Mouse (Mus musculus) hindbrain, embryonic 14.5 days (tissue): Measurements from ENCODE around the gene Bbc3. TPM values are rescaled to one million over a fixed set of nuclear protein-coding genes. Genes with fewer than 3 reads are reported as not detected.
"Not testable (repeated sequence)": the region's sequence is repeated elsewhere in the genome, so short reads cannot be mapped to it uniquely, and the experiment has no call there.

Source experiments
- ATAC-seq: fragments of 200-750 bp; cut with Nextera tagmentation; 2 replicates; pipeline ENCODE4 v1.8.0; 2017; ENCODE audit warnings: moderate number of reproducible peaks, mild to moderate bottlenecking, moderate TSS enrichment, moderate library complexity; ENCODE audit not compliant: low FRiP score
- DNase-seq: peaks from one replicate; pipeline ENCODE4 v3.0.0-alpha.2; 2015; ENCODE audit warnings: low spot score
- H3K27ac ChIP-seq: fragments of 300-500 bp; sonication (generic); 2 replicates; pipeline ENCODE4 v1.5.1; 2014; ENCODE audit warnings: mild to moderate bottlenecking, moderate library complexity
- H3K27me3 ChIP-seq: fragments of 300-500 bp; sonication (generic); 2 replicates; pipeline ENCODE4 v1.6.1; 2014; ENCODE audit warnings: mild to moderate bottlenecking, low read length, mixed read lengths; ENCODE audit not compliant: control insufficient read depth, insufficient read depth
- H3K36me3 ChIP-seq: fragments of 300-500 bp; sonication (generic); replicated peaks from 2 replicates; pipeline ENCODE4 v1.6.1; 2014; ENCODE audit not compliant: control insufficient read depth, insufficient read depth
- H3K4me1 ChIP-seq: fragments of 300-500 bp; sonication (generic); replicated peaks from 2 replicates; pipeline ENCODE4 v1.6.1; 2014; ENCODE audit warnings: antibody characterized with exemption, low read length, mixed read lengths; ENCODE audit not compliant: control insufficient read depth, insufficient read depth
- H3K4me2 ChIP-seq: fragments of 300-500 bp; sonication (generic); replicated peaks from 2 replicates; pipeline ENCODE4 v1.6.1; 2014; ENCODE audit warnings: mild to moderate bottlenecking, moderate library complexity
- H3K4me3 ChIP-seq: fragments of 300-500 bp; sonication (generic); replicated peaks from 2 replicates; pipeline ENCODE4 v1.5.1; 2014; ENCODE audit warnings: mild to moderate bottlenecking, low read length
- H3K9ac ChIP-seq: fragments of 300-500 bp; sonication (generic); 2 replicates; pipeline ENCODE4 v1.6.1; 2014
- H3K9me3 ChIP-seq: fragments of 300-500 bp; sonication (generic); 2 replicates; pipeline ENCODE4 v1.6.1; 2016; ENCODE audit warnings: low read length; ENCODE audit not compliant: control insufficient read depth
- WGBS: fragments of 180-500 bp; shearing (Covaris S2); extraction: QIAGEN DNeasy Blood & Tissue Kit; methylation state at CpG from one replicate; pipeline ENCODE4 v1.1.7; 2014; 5-methylcytosine and 5-hydroxymethylcytosine counted together
- polyA plus RNA-seq: library from polyadenylated mRNA; unstranded; fragments of >200 nt; fragmentation: Nextera tagmentation; extraction: Ambion mirVana; gene quantifications from 2 replicates; pipeline ENCODE4 v1.2.1, GENCODE M21; 2014

Gene Bbc3
- polyA plus RNA-seq, 1 experiment from 2014 or later = 20.3 TPM

- 72% methylated on average over 5 of the region's 5 CpGs for WGBS
- no peak for DNase-seq
- ATAC-seq = no peak
- H3K4me1 ChIP-seq = peaks cover 22% of the 10 kb centered on the region
- no peaks in the 10 kb centered on the region for H3K36me3 ChIP-seq
- peak overlapping the region; percentile 56 for H3K9ac ChIP-seq
- peak overlapping the region; percentile 74 for H3K4me2 ChIP-seq
- H3K27me3 ChIP-seq = no peaks in the 10 kb centered on the region
- H3K9me3 ChIP-seq = no peaks in the 10 kb centered on the region
- H3K4me3 ChIP-seq = peak overlapping the region; percentile 40
- H3K27ac ChIP-seq = peak overlapping the region; percentile 58; the same call in 1 of the 2 replicates
Measured at GRCm38 (mm10) chr7:16298927-16299326, 9.3 kb upstream of the Bbc3 start.

GRCm38 (mm10) chr7:16299419-16300035 is 8.7 kb upstream of the Bbc3 start:
- H3K4me3 ChIP-seq = peak overlapping the region; percentile 40

GRCm38 (mm10) chr7:16307141-16307540 is 1.1 kb upstream of the Bbc3 start:
- not testable (repeated sequence) for H3K9me3 ChIP-seq, H3K27ac ChIP-seq, H3K4me2 ChIP-seq, H3K9ac ChIP-seq, H3K4me3 ChIP-seq, ATAC-seq, H3K27me3 ChIP-seq, DNase-seq, H3K36me3 ChIP-seq
- H3K4me1 ChIP-seq = peaks cover 12% of the 10 kb centered on the region
- WGBS = 78% methylated on average over 6 of the region's 6 CpGs

More at GRCm38 (mm10) chr7:16299419-16300035, 8.7 kb upstream of the Bbc3 start:
- no peaks in the 10 kb centered on the region for H3K9me3 ChIP-seq
- H3K27ac ChIP-seq = peak overlapping the region; percentile 58
- peak overlapping the region; percentile 74 for H3K4me2 ChIP-seq
- no peaks in the 10 kb centered on the region for H3K27me3 ChIP-seq
- H3K36me3 ChIP-seq = no peaks in the 10 kb centered on the region
- peak overlapping the region; percentile 56 for H3K9ac ChIP-seq
- H3K4me1 ChIP-seq = peaks cover 22% of the 10 kb centered on the region
- ATAC-seq = peak; percentile 94
- DNase-seq = peak; percentile 90
- WGBS = under 1% methylated on average over 51 of the region's 52 CpGs

- WGBS = 44% methylated on average over 16 of the region's 16 CpGs
- no peaks in the 10 kb centered on the region for H3K9me3 ChIP-seq
- H3K4me3 ChIP-seq = peak overlapping the region; percentile 63
- peak overlapping the region; percentile 94 for H3K4me2 ChIP-seq
- peak overlapping the region; percentile 53 for H3K9ac ChIP-seq
- ATAC-seq (no peak), DNase-seq (no peak)
- H3K27ac ChIP-seq = 0 out of 2 replicates have a peak overlapping the region, but pooled peaks have one; percentile 36
- H3K27me3 ChIP-seq = no peaks in the 10 kb centered on the region
- peaks cover 25% of the 10 kb centered on the region for H3K4me1 ChIP-seq
- no peaks in the 10 kb centered on the region for H3K36me3 ChIP-seq
Measured at GRCm38 (mm10) chr7:16308555-16309317, 543 bp downstream of the Bbc3 start.

GRCm38 (mm10) chr7:16309318-16310019 is 1.3 kb downstream of the Bbc3 start:
- no peaks in the 10 kb centered on the region for H3K9me3 ChIP-seq
- no peaks in the 10 kb centered on the region for H3K27me3 ChIP-seq
- peak overlapping the region; percentile 53 for H3K9ac ChIP-seq
- peaks cover 25% of the 10 kb centered on the region for H3K4me1 ChIP-seq
- ATAC-seq (peak; percentile 29), DNase-seq (peak; percentile 77)
- WGBS = under 1% methylated on average over 61 of the region's 61 CpGs
- H3K4me3 ChIP-seq = peak overlapping the region; percentile 63
- H3K27ac ChIP-seq = peak overlapping the region; percentile 51; the same call in 1 of the 2 replicates
- peak overlapping the region; percentile 94 for H3K4me2 ChIP-seq
- H3K36me3 ChIP-seq = no peaks in the 10 kb centered on the region

GRCm38 (mm10) chr7:16310020-16310520 is 1.9 kb downstream of the Bbc3 start:
- ATAC-seq (peak; percentile 5; the same call in 1 of the 2 replicates), DNase-seq (peak; percentile 72)
- Histone ChIP-seq H3K9me3 (no peaks in the 10 kb centered on the region), H3K9ac (peak overlapping the region; percentile 53), H3K4me3 (peak overlapping the region; percentile 63), H3K4me2 (peak overlapping the region; percentile 94), H3K27me3 (no peaks in the 10 kb centered on the region), H3K36me3 (no peaks in the 10 kb centered on the region), H3K4me1 (peaks cover 25% of the 10 kb centered on the region), H3K27ac (0 out of 2 replicates have a peak overlapping the region, but pooled peaks have one; percentile 51)
- WGBS = under 1% methylated on average over 20 of the region's 56 CpGs

GRCm38 (mm10) chr7:16310521-16311452 is 2.6 kb downstream of the Bbc3 start:
- H3K4me1 ChIP-seq = peaks cover 25% of the 10 kb centered on the region
- peak overlapping the region; percentile 63 for H3K4me3 ChIP-seq
- H3K27ac ChIP-seq = peak overlapping the region; percentile 51
- H3K36me3 ChIP-seq = no peaks in the 10 kb centered on the region
- 2% methylated on average over 31 of the region's 31 CpGs for WGBS
- H3K9ac ChIP-seq = peak overlapping the region; percentile 86
- DNase-seq (peak; percentile 54), ATAC-seq (peak; percentile 12; the same call in 1 of the 2 replicates)
- H3K27me3 ChIP-seq = no peaks in the 10 kb centered on the region
- no peaks in the 10 kb centered on the region for H3K9me3 ChIP-seq
- H3K4me2 ChIP-seq = peak overlapping the region; percentile 94

GRCm38 (mm10) chr7:16311453-16312004 is 3.3 kb downstream of the Bbc3 start:
- DNase-seq = peak; percentile 42

More at GRCm38 (mm10) chr7:16311453-16312004, 3.3 kb downstream of the Bbc3 start:
- Histone ChIP-seq H3K9me3 (no peaks in the 10 kb centered on the region), H3K4me2 (peak overlapping the region; percentile 94), H3K27ac (peak overlapping the region; percentile 76), H3K9ac (peak overlapping the region; percentile 86), H3K36me3 (no peaks in the 10 kb centered on the region), H3K4me1 (peaks cover 25% of the 10 kb centered on the region), H3K27me3 (no peaks in the 10 kb centered on the region), H3K4me3 (peak overlapping the region; percentile 63)
- 0% methylated on average over 14 of the region's 14 CpGs for WGBS
- ATAC-seq = no peak
